Mouse (Mus musculus) spleen, postnatal 36 days (tissue): ENCODE results near the gene Men1.
"Not testable (repeated sequence)": the region's sequence is repeated elsewhere in the genome, so short reads cannot be mapped to it uniquely, and the experiment has no call there.

Source experiments
- DNase-seq, 2 experiments: peaks; one replicate each; pipeline ENCODE4 v3.0.0; 2022; ENCODE audit warnings: low spot score in 2 of 2, mixed read lengths in 1 of 2

Men1 gene

DNA sequence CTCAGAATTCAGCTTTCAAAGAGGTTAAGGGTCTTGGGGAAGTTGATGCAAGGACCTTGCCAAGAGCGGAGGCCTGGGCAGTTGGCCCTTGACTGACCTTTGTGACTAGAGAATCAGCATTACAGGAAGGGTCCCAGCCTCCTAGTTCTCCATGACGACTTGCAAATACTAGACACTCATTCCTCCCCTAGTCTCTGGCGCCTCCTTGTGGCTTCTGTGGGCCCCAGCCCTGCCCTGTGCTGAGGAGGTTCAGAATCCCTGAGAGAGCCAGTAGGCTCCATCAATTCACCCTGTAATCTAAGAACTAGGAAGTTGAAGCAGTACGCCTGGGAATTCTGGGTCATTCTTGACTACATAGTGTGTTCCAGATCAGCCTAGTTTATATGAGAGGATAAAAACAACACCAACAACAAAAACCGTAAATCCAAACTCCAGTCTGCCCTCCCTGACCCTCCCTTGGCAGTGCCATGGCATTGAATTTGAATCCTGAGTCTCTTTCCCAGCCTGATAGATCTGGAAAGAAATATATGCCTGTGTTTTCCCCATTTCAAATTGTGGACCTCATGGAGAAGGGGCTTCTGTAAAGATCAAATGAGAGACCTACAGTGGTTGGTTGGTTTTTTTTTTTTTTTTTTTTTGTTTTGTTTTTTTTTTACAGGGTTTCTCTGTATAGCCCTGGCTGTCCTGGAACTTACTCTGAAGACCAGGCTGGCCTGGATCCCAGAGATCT, 29.8 kb upstream of the Men1 start:
- peak; percentile 86 to 89 for DNase-seq

DNA sequence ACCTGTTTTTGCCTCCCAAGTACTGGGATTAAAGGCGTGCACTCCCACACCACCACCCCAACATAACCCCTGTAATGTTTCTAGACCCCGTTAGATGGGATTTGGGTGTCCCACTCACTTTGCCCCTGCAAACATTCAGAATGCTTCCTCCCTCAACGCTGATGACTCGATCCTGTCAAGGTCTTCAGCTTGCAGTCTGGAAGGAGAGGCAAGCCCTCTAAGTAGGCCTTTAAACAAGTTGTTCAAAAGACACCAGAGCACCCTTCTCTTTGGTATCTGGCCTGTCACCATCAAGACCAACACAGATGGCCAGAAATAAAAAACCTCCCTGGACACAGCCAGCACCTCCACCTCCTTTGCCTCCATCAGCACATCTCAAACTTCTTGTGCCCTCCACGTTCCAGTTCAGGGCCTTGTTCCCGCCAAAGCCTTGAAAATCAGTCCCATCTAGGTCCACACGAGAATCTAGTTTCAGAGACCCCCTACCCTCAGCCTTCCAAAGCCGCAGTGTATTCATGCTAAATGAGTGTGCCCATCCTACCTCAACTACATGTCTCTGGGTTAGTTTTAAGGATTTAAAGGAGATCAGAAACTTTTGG, 29.2 kb upstream of the Men1 start:
- DNase-seq, result no peak

DNA sequence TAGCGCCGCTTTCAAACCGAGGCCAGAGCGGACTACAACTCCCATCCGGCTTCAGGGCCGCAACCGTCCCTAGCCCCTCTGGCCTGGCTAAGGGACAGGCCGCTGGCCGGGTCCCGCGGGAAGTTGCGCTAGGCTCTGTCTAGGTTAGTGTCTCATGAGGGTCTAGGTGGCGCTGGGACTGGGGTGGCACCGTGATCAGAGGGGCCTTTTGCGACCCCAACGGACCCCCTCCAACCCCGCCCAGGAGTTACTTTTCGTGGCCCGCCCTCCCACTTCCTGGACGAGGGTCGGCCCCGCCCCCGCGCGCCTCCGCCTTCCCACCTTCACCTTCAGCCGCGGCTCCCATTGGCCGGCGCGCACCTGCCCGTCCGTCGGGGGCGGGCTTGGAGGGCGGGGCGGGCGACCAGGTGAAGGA, 28.6 kb upstream of the Men1 start, which contains the start of gene Cdc42bpg:
Cdc42bpg (plus strand) TSS at position 320 of the 415 bp plus-strand sequence.
- peak; percentile 90 to 91 for DNase-seq

DNA sequence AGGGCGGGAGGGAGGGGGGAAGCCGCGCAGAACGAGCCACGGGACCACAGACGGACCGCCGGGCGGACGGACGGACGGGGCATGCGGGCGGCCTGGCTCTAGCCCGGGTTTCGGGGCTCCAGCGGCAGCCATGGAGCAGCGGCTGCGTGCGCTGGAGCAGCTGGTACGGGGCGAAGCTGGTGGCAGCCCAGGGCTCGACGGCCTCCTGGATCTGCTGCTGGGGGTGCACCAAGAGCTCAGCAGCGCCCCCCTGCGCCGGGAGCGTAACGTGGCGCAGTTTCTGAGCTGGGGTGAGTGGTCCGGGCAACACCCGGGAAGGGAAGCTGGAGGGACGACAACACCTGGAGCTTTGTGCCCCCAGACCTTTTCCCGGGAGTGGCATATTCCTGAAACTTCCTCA, 28.2 kb upstream of the Men1 start:
- peak; percentile 69 to 73 for DNase-seq

DNA sequence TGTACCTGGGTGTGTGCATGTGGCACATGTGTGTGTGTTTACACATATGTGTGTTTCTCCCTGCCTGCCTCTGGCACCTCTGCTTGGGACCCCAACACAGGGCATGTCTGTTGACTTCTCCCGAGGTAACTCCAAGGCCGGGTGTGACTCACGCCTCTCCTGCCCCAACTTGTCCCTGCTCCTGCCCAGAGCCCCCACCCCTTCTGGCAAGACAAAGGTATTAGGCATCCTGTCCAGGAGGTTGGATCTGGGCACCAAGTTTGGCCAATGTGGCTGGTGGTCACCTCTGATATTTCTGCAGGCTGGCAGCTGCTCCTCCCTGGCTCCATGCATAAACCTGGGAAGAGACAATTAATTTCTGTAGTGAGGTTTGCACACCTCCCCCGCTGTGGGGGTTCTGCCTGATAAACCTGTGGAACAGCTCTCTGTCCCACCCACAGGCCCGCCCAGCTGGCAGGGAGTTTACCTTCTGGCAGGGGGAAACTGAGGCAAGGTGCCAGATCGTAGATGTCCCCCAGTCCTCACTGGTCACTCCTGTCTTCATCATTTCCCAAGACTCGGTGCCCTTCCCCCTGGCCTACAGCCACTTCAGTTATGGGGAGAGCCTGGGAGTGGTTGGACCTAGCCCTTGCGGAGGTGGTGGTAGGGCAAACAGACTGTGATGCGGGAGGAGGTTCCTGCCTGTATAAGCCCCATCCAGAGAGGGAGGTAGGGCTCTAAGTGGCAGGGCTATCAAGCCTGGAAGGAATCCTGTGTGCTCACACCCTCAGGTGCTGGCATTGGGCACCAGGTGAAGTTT, 26.8 kb upstream of the Men1 start:
- DNase-seq, result no peak

DNA sequence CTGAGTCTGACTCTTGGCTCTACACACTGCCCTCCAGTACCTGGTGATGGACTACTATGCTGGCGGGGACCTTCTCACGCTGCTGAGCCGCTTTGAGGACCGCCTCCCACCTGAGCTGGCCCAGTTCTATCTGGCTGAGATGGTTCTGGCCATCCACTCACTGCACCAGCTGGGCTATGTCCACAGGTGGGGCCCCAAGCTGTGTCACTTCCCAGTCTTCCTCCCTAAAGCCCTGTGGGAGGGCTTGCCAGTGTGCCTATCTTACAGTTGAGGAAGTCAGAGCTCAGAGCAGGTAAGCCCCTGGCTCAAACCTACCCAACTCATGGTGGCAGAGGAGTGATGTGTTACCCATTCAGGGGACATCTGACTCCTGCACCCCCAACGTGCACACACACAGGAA, 24.6 kb upstream of the Men1 start:
- DNase-seq, result no peak

DNA sequence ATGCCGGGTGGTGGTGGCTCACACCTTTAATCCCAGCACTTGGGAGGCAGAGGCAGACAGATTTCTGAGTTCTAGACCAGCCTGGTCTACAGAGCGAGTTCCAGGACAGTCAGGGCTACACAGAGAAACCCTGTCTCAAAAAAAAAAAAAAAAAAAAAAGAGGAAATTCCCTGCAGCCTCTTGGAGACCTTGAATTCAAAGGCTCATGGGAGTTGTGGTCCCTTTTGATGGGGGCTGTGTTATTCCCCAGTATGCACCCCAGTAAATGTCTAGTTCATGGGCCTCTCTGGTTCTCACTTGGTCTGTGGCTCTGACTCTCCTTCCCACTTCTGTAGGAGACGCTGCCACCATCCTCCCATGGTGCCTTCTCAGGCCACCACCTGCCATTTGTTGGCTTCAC, 23.0 kb upstream of the Men1 start:
- not testable (repeated sequence) for DNase-seq

DNA sequence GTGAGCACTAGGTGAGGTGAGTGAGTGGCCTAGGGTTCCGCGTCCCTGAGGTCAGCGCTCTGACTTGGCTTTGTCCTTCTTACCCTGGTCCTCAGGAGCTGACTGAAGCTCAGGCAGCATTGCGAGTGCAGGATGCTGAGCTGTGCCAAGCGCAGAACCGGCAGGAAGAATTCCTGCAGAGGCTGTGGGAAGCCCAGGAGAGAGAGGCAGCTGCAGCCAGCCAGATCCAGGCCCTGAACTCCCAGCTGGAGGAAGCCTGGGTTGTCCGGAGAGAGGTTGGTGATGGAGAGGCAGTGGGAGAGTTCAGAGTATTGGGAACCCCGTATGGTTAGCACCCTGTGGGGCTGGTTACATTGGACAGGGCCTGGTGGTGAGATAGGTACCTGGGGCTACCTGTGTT, 21.0 kb upstream of the Men1 start:
- no peak for DNase-seq

DNA sequence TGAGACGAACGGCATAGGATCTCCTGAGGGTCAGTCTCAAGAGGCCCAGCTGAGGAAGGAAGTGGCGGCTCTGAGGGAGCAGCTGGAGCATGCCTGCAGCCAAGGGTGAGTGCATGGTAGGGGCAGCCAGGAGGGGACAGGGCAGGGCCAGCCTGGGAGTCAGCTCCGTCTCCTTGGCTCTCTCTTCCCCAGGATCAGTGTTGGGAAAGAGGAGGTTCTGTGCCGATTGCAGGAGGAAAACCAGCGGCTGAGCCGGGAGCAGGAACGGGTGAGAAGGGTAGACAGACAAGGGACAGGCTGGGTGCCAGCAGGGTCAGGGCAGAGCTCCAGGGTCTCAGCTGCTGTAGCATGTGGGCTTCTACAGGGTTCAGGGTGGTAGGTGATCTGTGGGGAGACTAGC, 20.3 kb upstream of the Men1 start:
- DNase-seq, result no peak

DNA sequence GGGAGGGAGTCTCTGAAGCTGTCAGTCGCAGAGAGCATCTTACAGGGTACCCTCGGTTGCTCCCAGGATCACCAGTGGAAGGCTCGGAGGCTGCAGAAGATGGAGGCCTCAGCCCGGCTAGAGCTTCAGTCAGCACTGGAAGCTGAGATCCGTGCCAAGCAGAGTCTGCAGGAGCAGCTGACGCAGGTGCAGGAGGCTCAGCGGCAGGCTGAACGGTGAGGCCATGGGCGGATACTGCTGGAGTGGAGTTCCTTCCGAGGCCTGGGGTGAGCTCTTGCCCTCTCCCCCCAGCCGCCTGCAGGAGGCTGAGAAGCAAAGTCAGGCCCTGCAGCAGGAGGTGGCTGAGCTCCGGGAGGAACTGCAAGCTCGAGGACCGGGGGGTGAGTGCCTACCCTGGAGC, 19.2 kb upstream of the Men1 start:
- no peak for DNase-seq

DNA sequence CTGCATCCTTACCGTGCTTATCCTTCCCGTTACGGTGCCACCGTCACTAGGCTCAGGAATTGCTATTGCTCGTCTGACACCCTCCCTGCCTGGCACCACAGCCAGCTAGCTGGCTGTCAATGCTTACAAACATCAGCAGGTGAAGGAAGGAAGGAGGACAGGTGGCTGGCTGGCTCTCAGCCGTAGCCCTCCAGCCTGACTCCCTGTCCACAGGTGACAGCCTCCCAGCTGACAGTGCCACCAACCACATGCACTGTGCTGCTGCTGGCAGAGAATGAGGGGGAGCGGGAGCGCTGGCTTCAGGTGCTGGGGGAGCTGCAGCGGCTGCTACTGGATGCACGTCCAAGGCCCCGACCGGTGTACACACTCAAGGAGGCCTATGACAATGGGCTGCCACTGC, 16.6 kb upstream of the Men1 start:
- DNase-seq, result no peak

DNA sequence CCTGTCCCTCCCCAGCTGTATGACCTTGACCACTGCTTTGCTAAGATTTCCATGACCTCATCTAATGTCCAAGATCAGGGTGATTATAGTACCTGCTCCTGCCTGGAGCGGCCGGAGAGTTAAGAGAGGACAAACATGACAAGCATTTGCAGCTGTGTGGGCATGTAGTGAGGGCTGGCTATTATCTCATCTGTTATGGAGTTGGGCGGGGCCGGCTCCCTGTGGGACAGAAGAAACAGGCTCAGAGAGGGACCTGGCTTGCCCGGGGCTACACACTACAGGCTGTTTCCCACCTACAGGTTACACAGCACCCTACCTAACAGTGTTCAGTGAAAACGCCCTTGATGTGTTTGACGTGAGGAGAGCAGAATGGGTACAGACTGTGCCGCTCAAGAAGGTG, 13.4 kb upstream of the Men1 start:
- DNase-seq, result no peak

DNA sequence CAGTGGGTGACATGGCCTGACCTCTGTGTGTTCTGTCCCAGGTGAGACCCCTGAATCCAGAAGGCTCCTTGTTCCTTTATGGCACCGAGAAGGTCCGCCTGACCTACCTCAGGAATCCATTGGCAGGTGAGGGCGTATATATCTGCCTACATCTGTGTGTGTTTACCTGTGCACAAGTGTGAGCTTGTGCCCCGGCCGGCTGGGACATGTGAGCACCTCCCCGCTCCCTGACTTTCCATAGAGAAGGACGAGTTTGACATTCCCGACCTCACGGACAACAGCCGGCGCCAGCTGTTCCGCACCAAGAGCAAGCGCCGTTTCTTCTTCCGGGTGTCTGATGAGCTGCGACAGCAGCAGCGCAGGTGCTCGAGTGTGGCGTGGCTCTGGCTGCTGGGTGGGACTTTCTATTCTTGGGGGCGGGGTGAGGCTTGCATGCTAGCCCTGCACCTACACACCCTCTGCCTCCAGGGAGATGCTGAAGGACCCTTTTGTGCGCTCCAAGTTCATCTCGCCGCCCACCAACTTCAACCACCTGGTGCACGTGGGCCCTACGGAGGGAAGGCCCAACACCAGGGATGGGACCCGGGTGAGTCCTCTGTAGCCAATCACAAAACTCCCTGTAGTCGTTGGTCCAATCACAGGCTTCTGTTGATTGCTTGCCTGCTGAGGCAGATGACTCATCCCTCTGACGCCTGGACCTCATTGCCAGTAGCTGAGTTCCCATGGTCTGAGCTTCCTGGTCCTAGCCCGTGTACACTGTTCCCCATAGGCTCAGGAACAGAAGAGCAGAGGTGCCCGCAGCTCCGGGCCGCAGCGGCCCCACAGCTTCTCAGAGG, 12.8 kb upstream of the Men1 start:
- no peak for DNase-seq

DNA sequence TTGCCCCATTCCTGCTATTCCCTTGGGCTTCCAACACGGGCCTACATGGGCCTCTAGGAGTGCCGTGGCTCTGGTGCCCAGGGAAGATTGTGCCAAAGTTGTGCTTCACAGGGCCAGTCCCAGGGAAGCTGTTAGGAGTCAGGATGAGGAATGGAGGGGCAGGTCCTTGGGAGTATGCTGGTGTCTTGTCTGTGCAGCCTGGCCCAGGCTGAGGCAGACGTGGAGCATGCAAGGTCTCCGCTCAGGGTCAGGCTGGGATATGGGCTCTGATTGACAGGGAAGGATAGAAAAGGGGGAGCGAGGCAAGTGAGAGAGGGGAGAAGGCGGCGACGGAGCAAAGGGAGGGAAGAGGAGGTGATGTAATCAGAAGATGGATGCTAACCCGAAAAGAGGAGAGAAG, 10.0 kb upstream of the Men1 start:
- DNase-seq, result no peak

DNA sequence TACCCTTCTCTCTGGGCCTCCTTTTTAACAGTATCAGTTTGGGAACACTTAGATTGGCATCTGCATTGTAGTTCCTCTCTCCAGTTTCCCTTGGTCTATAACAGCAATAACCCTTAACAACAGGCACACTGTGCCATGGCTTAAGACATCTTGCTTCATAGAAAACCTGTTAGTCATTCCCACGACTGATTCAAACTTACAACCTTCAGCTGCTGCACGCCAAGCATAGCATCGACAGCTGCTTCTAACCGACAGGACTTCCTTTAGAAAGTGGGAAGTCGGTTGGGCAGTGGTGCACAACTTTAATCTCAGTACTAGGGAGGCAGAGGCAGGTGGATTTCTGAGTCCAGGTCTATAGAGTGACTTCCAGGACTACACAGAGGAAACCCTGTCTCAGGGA, 3.6 kb upstream of the Men1 start:
- DNase-seq, result no peak

DNA sequence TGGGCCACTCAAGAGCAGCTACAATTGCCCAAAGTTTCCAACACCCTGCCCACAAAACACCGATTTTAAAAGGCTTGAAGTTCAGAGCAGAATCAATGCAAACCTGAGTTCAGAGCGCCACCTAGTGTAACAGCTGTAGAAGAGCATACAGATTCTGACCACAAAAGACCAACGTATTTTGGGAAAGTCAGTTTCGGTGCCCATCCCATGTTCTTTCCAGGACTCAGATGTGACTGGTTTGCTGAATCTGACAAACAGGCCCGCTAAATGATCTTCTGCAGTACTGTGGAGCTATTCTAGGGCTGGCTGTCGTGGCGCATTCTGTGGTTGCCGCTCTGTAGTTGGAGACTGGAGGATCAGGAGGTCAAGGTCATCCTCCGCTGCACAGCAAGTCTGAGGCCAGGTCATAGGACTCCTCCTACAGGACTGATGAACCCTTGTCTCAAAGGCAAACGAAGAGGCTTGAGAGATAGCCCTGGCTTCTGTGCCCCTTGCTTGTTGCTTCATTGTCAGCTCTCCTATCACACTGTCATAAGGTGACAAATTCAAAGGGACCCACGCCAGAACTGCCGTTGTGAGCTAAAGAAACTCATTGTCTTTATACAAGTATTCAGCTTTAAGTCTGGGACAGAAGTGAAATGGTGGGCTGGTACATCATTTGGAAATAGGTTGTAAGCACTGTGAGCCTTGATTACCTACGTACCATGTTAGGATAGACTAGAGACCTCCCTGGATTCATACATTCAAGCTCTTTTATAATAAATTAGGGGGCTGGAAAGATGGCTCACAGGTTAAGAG, 2.9 kb upstream of the Men1 start:
- DNase-seq, result peak; percentile 66

DNA sequence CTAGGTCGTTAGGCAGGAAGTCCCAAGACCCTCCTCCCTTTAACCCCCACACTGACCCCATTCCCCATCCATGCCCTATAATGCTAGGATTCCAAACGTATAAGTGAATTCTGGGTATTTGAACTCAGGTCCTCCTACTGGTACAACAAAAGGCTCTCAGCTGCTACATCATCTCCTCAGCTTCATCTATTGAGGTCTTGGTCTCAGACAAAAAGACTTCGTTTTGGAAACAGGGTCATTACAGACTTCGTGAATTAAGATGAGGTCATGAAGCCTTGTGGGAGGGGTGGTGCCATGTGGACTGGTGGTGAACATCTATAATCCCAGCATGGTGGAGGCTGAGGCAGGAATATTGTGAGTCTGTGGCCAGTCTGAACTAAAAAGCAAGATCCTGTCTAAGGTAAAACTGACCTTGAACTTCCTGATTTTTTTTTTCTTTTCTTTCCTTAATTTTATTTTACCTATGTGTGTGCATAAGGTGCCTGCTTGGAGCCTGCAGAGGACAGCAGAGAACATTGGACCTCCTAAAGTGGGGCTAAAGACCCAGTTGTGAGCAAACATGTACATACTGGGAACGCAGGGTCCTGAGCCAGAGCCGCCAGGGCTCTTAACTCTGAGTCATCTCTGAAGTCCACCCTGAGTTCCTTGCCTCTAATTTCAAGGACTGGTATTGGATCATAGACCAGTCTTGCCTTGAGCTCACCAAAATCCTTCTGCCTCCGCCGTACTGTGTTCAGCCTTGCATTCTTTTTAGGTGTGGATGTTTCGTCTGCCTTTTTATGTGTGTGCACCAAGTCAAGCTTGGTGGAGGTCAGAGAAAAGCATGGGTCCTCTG, 801 bp upstream of the Men1 start:
- DNase-seq, result no peak

DNA sequence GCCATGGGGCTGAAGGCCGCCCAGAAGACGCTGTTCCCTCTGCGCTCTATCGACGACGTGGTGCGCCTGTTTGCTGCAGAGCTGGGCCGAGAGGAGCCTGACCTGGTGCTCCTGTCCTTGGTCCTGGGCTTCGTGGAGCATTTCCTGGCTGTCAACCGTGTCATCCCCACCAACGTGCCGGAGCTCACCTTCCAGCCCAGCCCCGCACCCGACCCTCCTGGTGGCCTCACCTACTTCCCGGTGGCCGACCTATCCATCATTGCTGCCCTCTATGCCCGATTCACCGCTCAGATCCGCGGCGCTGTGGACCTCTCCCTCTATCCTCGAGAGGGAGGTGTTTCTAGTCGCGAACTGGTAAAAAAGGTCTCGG, 664 bp downstream of the Men1 start:
- DNase-seq, result peak; percentile 24 to 34

DNA sequence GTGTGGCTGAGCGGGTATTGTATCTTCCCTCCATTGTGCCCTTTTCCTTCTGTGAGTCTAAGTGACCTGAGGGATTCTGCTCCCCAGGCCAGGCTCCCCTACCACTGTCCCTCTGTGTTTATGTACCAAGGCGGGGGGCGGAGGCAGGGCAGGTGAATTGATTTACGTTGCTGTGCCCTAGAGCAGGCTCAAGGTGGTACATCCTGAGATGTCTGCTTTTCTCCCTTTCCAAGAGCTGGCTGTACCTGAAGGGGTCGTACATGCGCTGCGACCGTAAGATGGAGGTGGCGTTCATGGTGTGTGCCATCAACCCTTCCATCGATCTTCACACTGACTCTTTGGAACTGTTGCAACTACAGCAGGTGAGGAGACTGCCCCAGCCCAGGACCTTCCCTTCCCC, 2.1 kb downstream of the Men1 start:
- DNase-seq, result no peak

DNA sequence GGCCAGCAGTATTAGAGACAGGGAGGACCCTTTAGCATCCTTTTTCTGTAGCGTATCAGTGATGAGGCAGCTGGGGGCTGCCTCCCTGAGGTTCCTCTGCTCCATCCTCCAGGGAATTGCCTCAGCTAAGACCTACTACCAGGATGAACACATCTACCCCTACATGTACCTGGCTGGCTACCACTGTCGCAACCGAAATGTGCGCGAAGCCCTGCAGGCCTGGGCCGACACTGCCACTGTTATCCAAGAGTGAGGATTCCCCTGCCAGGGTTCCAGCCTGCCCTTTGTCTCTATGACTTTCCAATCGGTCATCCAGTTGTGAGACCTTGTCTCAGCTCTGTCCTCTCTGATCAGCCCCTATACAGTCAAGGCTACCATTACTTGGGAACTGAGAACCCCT, 3.4 kb downstream of the Men1 start:
- DNase-seq, result no peak
